In genomic region chr14:79124643-79125042, GRCm38 (mm10) we compare ENCODE assay signal across 9 mouse cellular contexts.
A peak's percentile ranks its signal among the peaks of the same experiment; 100 is the strongest.
DNase-seq lines count a peak whose midpoint lies in the region; ATAC-seq and TF ChIP-seq lines count a peak whose summit lies in the region.
"Had no signal": no experiment of that assay in that cellular context is flagged by ENCODE, and none has a peak within 500 bp of the region (broad histone marks: within the 10 kb centered on the region; RNA-seq: fewer than 3 reads in every experiment).

No protein-coding gene starts in this region.

- WGBS in midbrain, postnatal 0 days, result 32% methylated on average over 5 of the region's 5 CpGs

- no peaks in the 10 kb centered on the region for H3K4me1 ChIP-seq in midbrain, postnatal 0 days (ENCODE audit: insufficient read depth, low read length)

- peak; percentile 38 for DNase-seq in ovary, postnatal 14 days (ENCODE audit: low spot score)
- no peak for DNase-seq in ovary, postnatal 10 days (ENCODE audit: low spot score)
- DNase-seq in R1 (ENCODE audit: low read depth, low spot score), result peak; percentile 38
- peak; percentile 75 to 82 for DNase-seq in cerebellum, postnatal 10 days
- peak; percentile 49 to 53 for DNase-seq in heart, postnatal 36 days
- DNase-seq in left cerebral cortex, postnatal 10 days (ENCODE audit: extremely low spot score in 1 of 2, low spot score in 2 of 2), result peak; percentile 56 to 65
- DNase-seq in midbrain, postnatal 0 days (ENCODE audit: low spot score), result peak; percentile 79
- DNase-seq in spleen, postnatal 14 days (ENCODE audit: low spot score in 2 of 2), result no peak

- intact Hi-C loops in heart, postnatal 36 days (cut with DNase I), result loop anchor here (1.0 to 5.0 kb wide), 5 partner anchors 33 to 343 kb away; partner anchors contain the start of gene Rgcc
- intact Hi-C loops in left cerebral cortex, postnatal 10 days (cut with DNase I), result loop anchor here (5.0 to 10.0 kb wide), 3 partner anchors 183 to 340 kb away; no protein-coding TSS in a partner anchor

- H3K4me2 ChIP-seq in midbrain, postnatal 0 days (ENCODE audit: low read depth, low read length, poor library complexity, severe bottlenecking), result no peak overlapping the region

- no peaks in the 10 kb centered on the region for H3K36me3 ChIP-seq in midbrain, postnatal 0 days (ENCODE audit: insufficient read depth, low read length)

- H3K9me3 ChIP-seq in midbrain, postnatal 0 days (ENCODE audit: low read length), result no peaks in the 10 kb centered on the region
- H3K9me3 ChIP-seq: megakaryocyte, embryonic 14.5 days had no signal

- ATAC-seq in midbrain, postnatal 0 days (ENCODE audit: low FRiP score), result peak; percentile 70; the same call in 1 of the 2 replicates

- no peak overlapping the region for H3K27ac ChIP-seq in midbrain, postnatal 0 days (ENCODE audit: low read depth, low read length)

- no peak overlapping the region for H3K4me3 ChIP-seq in midbrain, postnatal 0 days (ENCODE audit: low read depth, low read length)
- H3K4me3 ChIP-seq: megakaryocyte, embryonic 14.5 days had no signal

- no peak overlapping the region for H3K9ac ChIP-seq in midbrain, postnatal 0 days (replicated peaks; ENCODE audit: low read length, poor library complexity, severe bottlenecking)

- H3K27me3 ChIP-seq in midbrain, postnatal 0 days (ENCODE audit: insufficient read depth, low read length), result no peaks in the 10 kb centered on the region

- peak; percentile 91 for TF ChIP-seq CTCF in midbrain, postnatal 0 days (IDR thresholded peaks at IDR 0.05)

Comparison
In these comparisons a context has a peak if more than half of its experiments do, and no peak if none do; other contexts are left out.
1. DNase-seq: peak in ovary, postnatal 14 days (single experiment), R1 (single experiment), cerebellum, postnatal 10 days (2 of 2), heart, postnatal 36 days (2 of 2), left cerebral cortex, postnatal 10 days (2 of 2) and midbrain, postnatal 0 days (single experiment); none in ovary, postnatal 10 days (single experiment) and spleen, postnatal 14 days (0 of 2).